Mouse (Mus musculus): ENCODE data around the gene Ilf3.

Ilf3 gene

GRCm38 (mm10) chr9:21356981-21357718 is 10.5 kb upstream of the Ilf3 start:
- Histone ChIP-seq H3K36me3 (ENCODE audit: control insufficient read depth, insufficient read depth, low read length, poor library complexity, severe bottlenecking) (peaks cover 18% of the 10 kb centered on the region), H3K27me3 (ENCODE audit: control insufficient read depth, insufficient read depth, low read length, poor library complexity, severe bottlenecking) (no peaks in the 10 kb centered on the region)
- peak; percentile 90 for DNase-seq (ENCODE audit: low read depth, low spot score)

GRCm38 (mm10) chr9:21366541-21367220 is 990 bp upstream of the Ilf3 start:
- H3K36me3 ChIP-seq (ENCODE audit: control insufficient read depth, insufficient read depth, low read length, poor library complexity, severe bottlenecking), result no peaks in the 10 kb centered on the region; the same call in 1 of the 2 replicates
- no peaks in the 10 kb centered on the region for H3K27me3 ChIP-seq (ENCODE audit: control insufficient read depth, insufficient read depth, low read length, poor library complexity, severe bottlenecking)
- DNase-seq (ENCODE audit: low read depth, low spot score), result peak; percentile 92

- Histone ChIP-seq H3K27me3 (ENCODE audit: control insufficient read depth, insufficient read depth, low read length, poor library complexity, severe bottlenecking) (no peaks in the 10 kb centered on the region), H3K36me3 (ENCODE audit: control insufficient read depth, insufficient read depth, low read length, poor library complexity, severe bottlenecking) (peaks cover 2% of the 10 kb centered on the region; the same call in 1 of the 2 replicates)
- peak; percentile 91 for DNase-seq (ENCODE audit: low read depth, low spot score)
Measured at GRCm38 (mm10) chr9:21368131-21368584, 487 bp downstream of the Ilf3 start.

DNA sequence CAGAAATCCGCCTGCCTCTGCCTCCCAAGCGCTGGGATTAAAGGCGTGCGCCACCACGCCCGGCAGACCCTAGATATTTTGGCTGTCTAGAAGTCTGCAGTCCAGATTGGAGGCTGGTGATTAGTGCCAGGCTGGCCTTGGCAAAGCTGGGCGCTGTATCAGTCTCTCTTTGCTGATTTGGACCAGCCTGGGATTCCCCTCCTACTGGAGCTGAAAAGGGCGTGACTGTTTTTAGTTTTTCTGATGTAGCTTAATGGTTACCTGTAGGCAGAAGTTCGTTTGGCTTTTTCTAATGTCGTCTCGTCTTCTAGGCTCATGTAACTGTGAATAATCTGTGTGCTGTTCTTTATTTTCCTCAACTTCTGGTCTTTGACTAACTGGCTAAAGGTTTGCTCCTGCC is 1.4 kb downstream of the Ilf3 start:
- Histone ChIP-seq H3K36me3 (ENCODE audit: control insufficient read depth, insufficient read depth, low read length, poor library complexity, severe bottlenecking) (peaks cover 2% of the 10 kb centered on the region; the same call in 1 of the 2 replicates), H3K27me3 (ENCODE audit: control insufficient read depth, insufficient read depth, low read length, poor library complexity, severe bottlenecking) (no peaks in the 10 kb centered on the region)
- peak; percentile 56 for DNase-seq (ENCODE audit: low read depth, low spot score)

DNA sequence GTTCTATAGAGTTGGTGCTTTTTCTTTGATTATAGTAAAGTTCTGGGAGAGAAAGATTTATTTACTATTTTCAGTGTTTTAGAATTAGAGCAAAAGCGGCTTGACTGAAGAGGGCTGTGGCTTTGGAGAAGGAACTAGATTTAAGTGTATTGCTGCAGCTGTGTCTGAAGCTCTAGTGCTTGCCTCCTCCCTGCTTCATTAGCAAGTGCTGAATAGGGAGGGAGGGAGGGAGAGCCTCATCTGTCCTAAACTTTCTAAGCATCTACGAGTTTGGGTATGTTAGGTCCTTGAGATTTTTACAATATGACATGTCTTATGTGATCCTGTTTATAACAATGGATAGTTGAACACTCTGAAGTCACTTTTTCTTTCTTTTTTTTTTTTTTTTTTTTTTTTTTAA is 3.2 kb downstream of the Ilf3 start:
- no peaks in the 10 kb centered on the region for H3K27me3 ChIP-seq (ENCODE audit: control insufficient read depth, insufficient read depth, low read length, poor library complexity, severe bottlenecking)
- peaks cover 4% of the 10 kb centered on the region; the same call in 1 of the 2 replicates for H3K36me3 ChIP-seq (ENCODE audit: control insufficient read depth, insufficient read depth, low read length, poor library complexity, severe bottlenecking)
- no peak for DNase-seq (ENCODE audit: low read depth, low spot score)

- H3K27me3 ChIP-seq (ENCODE audit: control insufficient read depth, insufficient read depth, low read length, poor library complexity, severe bottlenecking), result no peaks in the 10 kb centered on the region
- DNase-seq (ENCODE audit: low read depth, low spot score), result no peak
- peaks cover 4% of the 10 kb centered on the region; the same call in 1 of the 2 replicates for H3K36me3 ChIP-seq (ENCODE audit: control insufficient read depth, insufficient read depth, low read length, poor library complexity, severe bottlenecking)
Measured at GRCm38 (mm10) chr9:21372508-21372907, 4.8 kb downstream of the Ilf3 start.

- Histone ChIP-seq H3K27me3 (ENCODE audit: control insufficient read depth, insufficient read depth, low read length, poor library complexity, severe bottlenecking) (no peaks in the 10 kb centered on the region), H3K36me3 (ENCODE audit: control insufficient read depth, insufficient read depth, low read length, poor library complexity, severe bottlenecking) (peaks cover 10% of the 10 kb centered on the region; the same call in 1 of the 2 replicates)
- peak; percentile 34 for DNase-seq (ENCODE audit: low read depth, low spot score)
Measured at GRCm38 (mm10) chr9:21379195-21379594, 11.5 kb downstream of the Ilf3 start.

DNA sequence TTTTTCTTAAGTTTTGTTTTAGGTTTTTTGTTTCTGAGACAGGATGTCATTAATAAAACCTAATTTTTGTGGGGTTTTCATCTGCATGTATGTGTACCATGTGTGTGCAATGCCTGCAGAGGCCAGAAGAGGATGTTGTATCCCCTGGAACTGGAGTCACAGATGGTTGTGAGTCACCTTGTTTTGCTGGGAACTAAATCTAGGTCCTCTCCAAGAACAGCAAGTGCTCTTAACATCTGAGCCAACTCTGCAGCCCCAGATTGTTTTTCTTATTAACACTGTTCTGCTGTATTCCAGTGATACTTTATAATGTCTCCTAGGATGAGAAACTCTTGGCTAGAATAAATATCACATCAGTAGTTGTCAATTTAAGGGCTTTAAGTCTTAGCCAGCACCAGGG is 13.2 kb downstream of the Ilf3 start:
- H3K36me3 ChIP-seq (ENCODE audit: control insufficient read depth, insufficient read depth, low read length, poor library complexity, severe bottlenecking), result peaks cover 8% of the 10 kb centered on the region; the same call in 1 of the 2 replicates
- H3K27me3 ChIP-seq (ENCODE audit: control insufficient read depth, insufficient read depth, low read length, poor library complexity, severe bottlenecking), result no peaks in the 10 kb centered on the region
- no peak for DNase-seq (ENCODE audit: low read depth, low spot score)

GRCm38 (mm10) chr9:21383966-21384365 is 16.3 kb downstream of the Ilf3 start:
- H3K27me3 ChIP-seq (ENCODE audit: control insufficient read depth, insufficient read depth, low read length, poor library complexity, severe bottlenecking), result no peaks in the 10 kb centered on the region
- DNase-seq (ENCODE audit: low read depth, low spot score), result no peak
- H3K36me3 ChIP-seq (ENCODE audit: control insufficient read depth, insufficient read depth, low read length, poor library complexity, severe bottlenecking), result peaks cover 7% of the 10 kb centered on the region; the same call in 1 of the 2 replicates

DNA sequence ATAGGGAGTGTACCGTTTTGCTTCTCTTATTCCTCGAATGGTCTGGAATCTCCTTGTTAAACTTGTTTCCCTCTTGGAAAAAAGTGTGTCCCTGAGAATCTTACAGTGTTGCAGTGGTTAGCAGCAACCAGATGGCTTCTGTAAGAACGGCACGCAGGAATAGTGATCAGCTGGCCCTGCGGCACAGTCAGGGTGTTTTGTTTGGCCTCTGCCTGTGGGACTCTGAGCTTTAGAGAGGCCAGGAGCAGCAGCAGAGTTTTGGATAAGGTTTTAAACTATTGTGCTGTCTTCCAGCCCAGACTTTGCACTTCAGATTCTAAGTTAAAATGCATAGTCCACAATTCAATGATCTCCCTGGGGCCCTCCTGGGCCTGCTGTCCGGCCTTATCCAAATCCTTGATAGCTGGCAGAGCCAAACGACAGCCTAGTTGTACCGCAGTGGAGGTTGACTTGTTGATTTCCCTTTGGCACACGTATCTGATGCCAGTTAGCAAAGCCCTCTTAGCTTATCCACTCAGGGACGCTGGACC is 25.0 kb downstream of the Ilf3 start:
- no peak for DNase-seq (ENCODE audit: low read depth, low spot score)
- H3K36me3 ChIP-seq (ENCODE audit: control insufficient read depth, insufficient read depth, low read length, poor library complexity, severe bottlenecking), result peaks cover 17% of the 10 kb centered on the region
- no peaks in the 10 kb centered on the region for H3K27me3 ChIP-seq (ENCODE audit: control insufficient read depth, insufficient read depth, low read length, poor library complexity, severe bottlenecking)

DNA sequence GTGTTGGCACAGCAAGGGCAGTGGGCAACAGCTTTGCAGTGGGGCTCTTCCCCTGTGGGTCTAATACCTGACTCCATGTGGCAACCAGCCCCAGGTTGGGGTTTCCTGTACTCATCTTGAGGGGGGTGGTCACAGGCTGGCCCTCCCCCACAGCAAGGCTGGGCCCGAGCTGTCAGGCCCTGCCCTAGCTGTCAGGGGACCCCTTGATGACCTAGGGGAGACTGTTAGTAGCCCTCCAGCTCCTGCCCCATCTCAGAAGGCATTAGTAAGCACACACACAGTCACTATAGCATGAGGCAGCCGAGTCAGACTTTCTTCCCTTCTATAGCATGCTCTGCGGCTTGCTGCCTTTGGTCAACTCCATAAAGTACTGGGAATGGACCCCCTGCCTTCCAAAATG is 28.0 kb downstream of the Ilf3 start:
- peaks cover 11% of the 10 kb centered on the region for H3K36me3 ChIP-seq (ENCODE audit: control insufficient read depth, insufficient read depth, low read length, poor library complexity, severe bottlenecking)
- DNase-seq (ENCODE audit: low read depth, low spot score), result no peak

GRCm38 (mm10) chr9:21397170-21397569 is 29.5 kb downstream of the Ilf3 start:
- H3K27me3 ChIP-seq (ENCODE audit: control insufficient read depth, insufficient read depth, low read length, poor library complexity, severe bottlenecking), result no peaks in the 10 kb centered on the region
- H3K36me3 ChIP-seq (ENCODE audit: control insufficient read depth, insufficient read depth, low read length, poor library complexity, severe bottlenecking), result peaks cover 14% of the 10 kb centered on the region
- DNase-seq (ENCODE audit: low read depth, low spot score), result no peak

More for the DNA sequence above, 28.0 kb downstream of the Ilf3 start:
- H3K27me3 ChIP-seq (ENCODE audit: control insufficient read depth, insufficient read depth, low read length, poor library complexity, severe bottlenecking), result no peaks in the 10 kb centered on the region

DNA sequence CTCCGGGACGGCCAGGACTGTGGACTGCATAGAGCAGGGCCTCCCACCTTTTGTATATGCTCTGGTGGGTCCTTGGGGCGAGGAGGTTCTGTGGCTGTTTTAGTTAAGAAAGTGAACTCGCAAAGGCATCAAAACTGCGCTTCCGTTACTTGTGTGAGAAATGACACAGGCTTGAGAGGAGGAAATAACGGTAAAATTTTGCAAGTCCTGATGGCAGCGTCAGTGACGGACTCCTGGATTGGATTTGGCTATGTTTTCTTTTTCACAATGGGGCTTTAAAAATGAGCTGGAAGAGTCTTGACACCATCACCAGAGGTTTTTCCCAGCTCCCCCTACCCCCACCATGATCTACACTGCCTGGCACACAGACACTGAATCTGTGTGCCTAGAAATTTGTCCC is 33.4 kb downstream of the Ilf3 start:
- Histone ChIP-seq H3K36me3 (ENCODE audit: control insufficient read depth, insufficient read depth, low read length, poor library complexity, severe bottlenecking) (peaks cover 12% of the 10 kb centered on the region), H3K27me3 (ENCODE audit: control insufficient read depth, insufficient read depth, low read length, poor library complexity, severe bottlenecking) (no peaks in the 10 kb centered on the region)
- DNase-seq (ENCODE audit: low read depth, low spot score), result no peak

GRCm38 (mm10) chr9:21402764-21403253 is 35.1 kb downstream of the Ilf3 start:
- H3K36me3 ChIP-seq (ENCODE audit: control insufficient read depth, insufficient read depth, low read length, poor library complexity, severe bottlenecking), result peaks cover 10% of the 10 kb centered on the region
- no peak for DNase-seq (ENCODE audit: low read depth, low spot score)

DNA sequence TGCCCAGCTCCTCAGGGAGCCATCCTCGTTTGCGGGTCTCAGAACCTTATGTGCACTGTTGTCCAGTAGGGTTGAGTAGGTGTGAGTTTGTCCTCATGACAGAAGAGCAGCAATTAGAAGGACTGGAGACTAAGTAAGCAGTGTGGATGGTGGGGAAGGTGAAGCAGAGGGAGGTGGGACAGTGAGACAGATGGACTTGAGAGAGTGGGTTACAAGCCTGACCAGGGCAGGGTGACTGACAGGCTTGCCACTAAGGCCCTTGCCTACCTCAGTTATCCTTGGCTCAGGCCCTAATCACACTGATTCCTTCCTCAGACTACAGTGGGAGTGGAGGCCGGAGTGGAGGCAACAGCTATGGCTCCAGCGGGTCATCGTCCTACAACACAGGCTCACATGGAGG is 36.1 kb downstream of the Ilf3 start:
- no peaks in the 10 kb centered on the region for H3K27me3 ChIP-seq (ENCODE audit: control insufficient read depth, insufficient read depth, low read length, poor library complexity, severe bottlenecking)
- peaks cover 10% of the 10 kb centered on the region for H3K36me3 ChIP-seq (ENCODE audit: control insufficient read depth, insufficient read depth, low read length, poor library complexity, severe bottlenecking)
- DNase-seq (ENCODE audit: low read depth, low spot score), result no peak

More at GRCm38 (mm10) chr9:21402764-21403253, 35.1 kb downstream of the Ilf3 start:
- H3K27me3 ChIP-seq (ENCODE audit: control insufficient read depth, insufficient read depth, low read length, poor library complexity, severe bottlenecking), result no peaks in the 10 kb centered on the region

Data from splenic B cell, adult 2 months (primary cell).